Mouse (Mus musculus): ENCODE results near the gene Fbxo41. TPM values are rescaled to one million over a fixed set of nuclear protein-coding genes. Genes with fewer than 3 reads are reported as not detected.

Fbxo41 gene
- polyA plus RNA-seq, 1 experiment from 2014 or later, result 11.5 TPM

DNA sequence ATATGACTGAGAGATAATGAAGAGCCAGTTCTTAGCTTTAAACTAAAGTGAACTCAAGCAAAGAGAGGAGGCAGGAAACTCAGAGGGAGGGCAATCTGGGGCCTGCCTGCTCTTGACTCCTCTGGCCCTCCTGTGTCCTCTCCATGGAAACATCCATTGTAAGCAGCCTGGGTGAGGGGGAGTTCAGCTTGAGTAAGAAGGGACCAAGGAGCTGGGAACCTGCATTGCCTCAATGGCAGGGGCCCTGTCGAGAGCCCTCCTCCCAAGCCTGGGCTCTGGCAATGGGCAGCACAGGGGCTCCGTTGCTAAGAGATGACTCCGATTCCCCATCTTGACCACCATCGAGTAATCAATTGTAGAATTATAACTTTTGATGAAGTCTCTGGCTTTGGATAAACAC lies 14.3 kb downstream of the Fbxo41 start:
- Histone ChIP-seq H3K9me3 (no peaks in the 10 kb centered on the region), H3K36me3 (replicated peaks) (no peaks in the 10 kb centered on the region), H3K27ac (no peak overlapping the region), H3K4me2 (no peak overlapping the region), H3K4me1 (peaks cover 13% of the 10 kb centered on the region), H3K9ac (no peak overlapping the region), H3K4me3 (no peak overlapping the region), H3K27me3 (replicated peaks) (peaks cover 35% of the 10 kb centered on the region)
- WGBS, result 19% methylated on average over 4 of the region's 4 CpGs
- ATAC-seq (replicated peaks), result no peak

DNA sequence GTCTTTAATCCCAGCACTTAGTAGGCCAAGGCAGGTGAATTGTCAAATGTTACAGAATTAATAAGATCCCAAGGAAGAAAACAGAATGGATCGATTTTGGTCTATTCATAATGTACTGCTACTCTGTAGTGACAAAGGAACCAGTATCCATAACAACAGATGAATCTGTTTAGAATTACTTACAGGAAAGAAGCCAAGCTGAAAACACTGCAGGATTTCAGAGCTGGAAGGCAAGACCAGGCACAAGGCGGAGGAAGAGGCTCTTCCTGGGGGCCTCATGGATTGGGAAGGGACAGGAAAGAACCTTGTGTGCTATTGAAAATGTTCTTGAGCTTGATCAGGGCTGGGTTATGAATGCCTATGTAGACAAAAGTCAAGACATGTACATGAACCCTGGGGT lies 17.1 kb downstream of the Fbxo41 start:
- peaks cover 35% of the 10 kb centered on the region for H3K27me3 ChIP-seq (replicated peaks)
- H3K27ac ChIP-seq, result no peak overlapping the region
- no peak overlapping the region for H3K4me3 ChIP-seq
- H3K36me3 ChIP-seq (replicated peaks), result no peaks in the 10 kb centered on the region
- ATAC-seq (replicated peaks), result no peak
- no peak overlapping the region for H3K9ac ChIP-seq
- no peaks in the 10 kb centered on the region for H3K9me3 ChIP-seq
- 68% methylated on average over 2 of the region's 2 CpGs for WGBS
- peaks cover 13% of the 10 kb centered on the region for H3K4me1 ChIP-seq
- no peak overlapping the region for H3K4me2 ChIP-seq

DNA sequence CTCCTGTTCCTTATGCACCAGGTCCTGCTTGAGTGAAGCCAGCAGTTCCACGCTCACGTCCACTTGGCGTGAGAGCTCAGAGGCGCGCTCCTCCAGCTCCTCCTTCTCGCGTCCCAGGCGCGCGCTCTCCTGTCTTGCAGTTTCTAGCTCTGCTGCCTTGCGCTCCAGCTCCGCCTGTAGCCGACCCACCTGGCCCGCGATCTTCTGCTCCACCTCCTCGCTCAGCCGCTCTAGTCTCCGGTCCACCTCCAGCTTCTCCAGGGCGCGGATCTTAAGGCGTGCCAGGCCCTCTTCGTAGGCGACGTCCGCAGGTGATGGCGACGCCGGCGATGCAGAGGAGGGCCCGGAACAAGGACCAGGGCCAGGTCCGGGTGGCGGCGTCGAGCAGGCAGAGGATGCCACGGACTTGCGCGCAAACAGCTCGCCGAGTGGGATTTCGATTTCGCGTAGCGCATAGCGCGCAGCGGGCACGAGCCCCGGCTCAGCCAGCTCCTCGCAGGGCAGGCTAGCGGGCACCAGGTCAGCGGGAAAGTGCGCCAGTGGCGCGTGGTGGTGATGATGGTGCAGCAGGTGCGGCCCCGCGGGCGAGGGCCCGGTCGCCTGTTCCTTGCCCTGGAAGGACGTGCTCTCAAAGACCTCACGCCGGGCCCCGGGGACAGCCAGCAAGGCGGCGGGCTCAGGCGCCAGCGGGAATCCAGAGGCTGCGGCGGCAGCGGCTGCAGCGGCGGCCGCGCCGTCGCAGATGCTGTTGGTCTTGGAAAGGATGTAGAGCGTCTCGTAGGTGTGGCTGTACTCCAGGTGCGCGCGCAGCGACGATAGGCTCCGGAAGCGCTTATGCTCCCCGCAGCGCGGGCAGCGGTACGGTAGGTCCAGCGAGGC lies 18.7 kb downstream of the Fbxo41 start:
- WGBS, result 5% methylated on average over 86 of the region's 92 CpGs
- peak; percentile 40; the same call in 1 of the 2 replicates for ATAC-seq (replicated peaks)
- peaks cover 35% of the 10 kb centered on the region for H3K27me3 ChIP-seq (replicated peaks)
- H3K9me3 ChIP-seq, result no peaks in the 10 kb centered on the region
- peak overlapping the region; percentile 53 for H3K4me2 ChIP-seq
- peaks cover 13% of the 10 kb centered on the region for H3K4me1 ChIP-seq
- no peaks in the 10 kb centered on the region for H3K36me3 ChIP-seq (replicated peaks)
- H3K9ac ChIP-seq, result peak overlapping the region; percentile 15; the same call in 1 of the 2 replicates
- no peak overlapping the region for H3K27ac ChIP-seq
- peak overlapping the region; percentile 36 for H3K4me3 ChIP-seq

DNA sequence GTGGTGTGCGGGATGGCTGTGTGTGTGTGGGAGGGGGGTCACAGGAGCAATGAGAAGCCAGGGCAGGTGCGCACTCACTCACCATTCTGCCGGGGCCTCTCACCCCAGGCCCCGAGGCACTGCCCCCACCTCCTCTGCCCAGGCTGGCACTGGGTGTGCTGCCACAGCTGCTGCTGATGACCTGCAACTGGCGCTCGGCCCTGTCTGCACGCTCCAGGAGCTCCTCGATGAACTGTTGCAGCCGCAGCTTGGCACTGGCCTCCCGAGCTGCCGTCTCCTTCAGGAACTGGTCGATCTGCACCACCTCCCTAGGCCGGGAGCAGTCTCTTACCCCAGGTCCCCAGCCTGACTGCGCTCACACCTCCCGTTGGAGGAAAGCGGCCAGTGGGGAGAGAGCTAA lies 22.1 kb downstream of the Fbxo41 start:
- Histone ChIP-seq H3K27me3 (replicated peaks) (peaks cover 22% of the 10 kb centered on the region), H3K4me3 (no peak overlapping the region), H3K4me1 (peaks cover 13% of the 10 kb centered on the region), H3K4me2 (no peak overlapping the region), H3K27ac (no peak overlapping the region), H3K9me3 (no peaks in the 10 kb centered on the region), H3K36me3 (replicated peaks) (no peaks in the 10 kb centered on the region), H3K9ac (no peak overlapping the region)
- WGBS, result 71% methylated on average over 16 of the region's 16 CpGs
- no peak for ATAC-seq (replicated peaks)

DNA sequence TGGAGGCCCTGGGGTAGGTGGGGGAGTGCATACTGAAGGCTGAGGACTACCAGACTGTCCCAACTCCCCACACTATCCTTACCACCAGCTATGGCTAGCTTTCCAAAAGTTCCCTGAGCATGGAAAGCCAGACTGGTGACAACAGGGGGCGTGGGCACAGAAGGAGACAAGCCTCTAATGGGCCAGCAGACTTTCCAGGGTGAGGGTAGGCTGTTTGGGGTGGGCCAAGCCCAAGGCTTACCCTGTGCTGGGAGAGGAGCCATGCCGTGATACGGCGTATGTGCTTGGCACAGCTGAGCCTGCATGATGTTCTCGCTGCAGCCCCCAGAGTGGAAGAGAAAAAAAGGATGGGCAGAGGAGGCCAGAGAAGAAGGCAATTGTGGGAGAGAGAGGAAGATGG lies 22.8 kb downstream of the Fbxo41 start:
- ATAC-seq (replicated peaks), result no peak
- H3K4me3 ChIP-seq, result no peak overlapping the region
- no peak overlapping the region for H3K27ac ChIP-seq
- no peaks in the 10 kb centered on the region for H3K36me3 ChIP-seq (replicated peaks)
- no peak overlapping the region for H3K9ac ChIP-seq
- H3K4me1 ChIP-seq, result peaks cover 13% of the 10 kb centered on the region
- H3K9me3 ChIP-seq, result no peaks in the 10 kb centered on the region
- peaks cover 15% of the 10 kb centered on the region for H3K27me3 ChIP-seq (replicated peaks)
- no peak overlapping the region for H3K4me2 ChIP-seq
- 83% methylated on average over 5 of the region's 5 CpGs for WGBS

DNA sequence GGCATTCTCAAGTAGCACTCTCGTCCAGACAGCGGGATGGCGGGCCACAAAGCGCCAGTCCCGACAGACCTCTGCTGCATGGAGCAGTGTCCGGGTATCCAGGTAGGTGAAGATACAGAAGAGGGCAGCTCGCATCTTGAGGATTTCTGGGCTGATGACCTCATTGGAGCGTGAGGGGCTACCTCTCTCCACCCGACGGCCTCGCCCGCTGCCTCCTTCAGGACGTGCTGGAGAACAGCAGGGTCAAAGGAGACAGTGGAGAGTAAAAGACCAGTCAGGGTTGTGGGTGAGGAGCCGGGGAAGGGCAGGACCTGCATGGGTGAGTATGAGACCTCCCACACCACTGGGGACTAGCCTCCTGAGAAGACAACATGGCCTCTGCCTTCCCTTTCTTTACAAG lies 24.4 kb downstream of the Fbxo41 start:
- H3K36me3 ChIP-seq (replicated peaks), result 0 out of 2 replicates have a peak, but pooled peaks cover 5% of the 10 kb centered on the region
- H3K9me3 ChIP-seq, result no peaks in the 10 kb centered on the region
- H3K4me2 ChIP-seq, result no peak overlapping the region
- ATAC-seq (replicated peaks), result no peak
- no peaks in the 10 kb centered on the region for H3K4me1 ChIP-seq
- no peaks in the 10 kb centered on the region for H3K27me3 ChIP-seq (replicated peaks)
- WGBS, result 58% methylated on average over 14 of the region's 14 CpGs
- no peak overlapping the region for H3K4me3 ChIP-seq
- H3K27ac ChIP-seq, result no peak overlapping the region
- H3K9ac ChIP-seq, result no peak overlapping the region

DNA sequence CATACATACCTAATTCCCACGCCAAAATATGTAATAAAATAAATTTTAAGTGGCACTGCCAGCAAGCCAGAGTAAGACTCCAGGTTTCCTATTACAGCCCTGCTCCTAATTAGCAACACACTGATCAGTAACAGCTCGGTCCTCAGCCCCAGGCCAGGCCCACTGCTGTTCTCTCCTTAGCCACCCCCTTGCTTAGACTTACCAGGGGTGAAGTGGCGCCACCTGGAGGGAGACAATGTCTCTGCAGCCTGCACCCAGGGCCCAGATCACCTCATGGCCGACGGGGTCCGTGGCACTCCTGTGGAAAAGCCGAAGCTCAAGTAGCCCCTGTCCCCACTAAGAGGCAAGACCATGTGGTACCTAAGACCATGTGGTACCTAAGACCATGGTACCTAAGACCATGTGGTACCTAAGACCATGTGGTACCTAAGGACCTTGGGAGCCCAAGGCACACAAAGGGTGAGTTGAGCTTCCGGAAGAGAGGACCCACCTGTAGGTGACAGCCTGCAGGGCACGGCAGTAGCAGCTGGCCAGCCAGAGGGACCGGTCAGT lies 25.4 kb downstream of the Fbxo41 start:
- Histone ChIP-seq H3K27ac (no peak overlapping the region), H3K36me3 (replicated peaks) (0 out of 2 replicates have a peak, but pooled peaks cover 8% of the 10 kb centered on the region), H3K9me3 (no peaks in the 10 kb centered on the region), H3K9ac (no peak overlapping the region), H3K4me3 (no peak overlapping the region), H3K27me3 (replicated peaks) (no peaks in the 10 kb centered on the region), H3K4me2 (no peak overlapping the region), H3K4me1 (no peaks in the 10 kb centered on the region)
- ATAC-seq (replicated peaks), result peak; percentile 35; the same call in 1 of the 2 replicates
- WGBS, result 46% methylated on average over 10 of the region's 10 CpGs

DNA sequence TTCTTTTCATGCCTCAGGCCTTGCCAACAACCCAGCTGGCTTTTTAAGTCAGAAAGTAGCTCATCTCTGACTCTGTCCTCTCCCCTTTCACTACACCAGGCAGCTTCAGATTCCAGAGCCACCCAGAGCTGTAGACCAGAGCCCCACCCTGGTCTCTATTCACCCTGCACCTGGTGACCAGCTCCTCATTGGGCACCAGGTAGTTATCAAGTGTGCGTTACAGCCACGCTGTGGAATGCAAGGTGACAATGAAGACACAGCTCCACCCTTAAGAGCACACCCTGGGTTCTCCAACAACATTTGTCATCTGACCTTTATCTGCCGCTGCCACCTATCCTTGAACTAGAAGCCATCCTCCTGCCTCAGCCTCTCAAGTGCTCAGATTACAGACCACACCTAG lies 27.2 kb downstream of the Fbxo41 start:
- Histone ChIP-seq H3K4me3 (no peak overlapping the region), H3K27ac (no peak overlapping the region), H3K4me1 (no peaks in the 10 kb centered on the region), H3K9me3 (no peaks in the 10 kb centered on the region), H3K27me3 (replicated peaks) (no peaks in the 10 kb centered on the region), H3K4me2 (no peak overlapping the region), H3K9ac (no peak overlapping the region), H3K36me3 (replicated peaks) (0 out of 2 replicates have a peak, but pooled peaks cover 8% of the 10 kb centered on the region)
- 90% methylated on average over 3 of the region's 3 CpGs for WGBS
- ATAC-seq (replicated peaks), result no peak

DNA sequence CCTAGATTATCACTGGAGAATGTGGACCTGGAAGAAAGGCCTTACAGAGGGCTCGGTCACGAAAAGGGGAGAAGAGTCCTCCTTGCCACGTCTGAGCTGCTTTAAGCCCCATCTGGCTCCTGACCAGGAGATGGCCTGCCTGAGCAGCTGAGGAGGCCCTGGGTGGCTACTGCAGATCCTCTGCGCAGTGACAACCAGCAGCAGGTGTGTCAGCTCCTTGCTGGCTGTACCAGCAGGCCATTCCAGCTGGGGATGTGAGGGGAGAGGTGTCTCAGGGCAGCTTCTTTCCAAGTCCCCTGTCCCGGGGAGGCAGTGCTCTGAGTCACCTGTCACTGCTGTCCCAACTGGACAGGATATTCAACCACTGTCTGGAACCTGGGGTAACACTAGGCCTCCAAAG lies 30.3 kb downstream of the Fbxo41 start:
- 61% methylated on average over 5 of the region's 5 CpGs for WGBS
- no peak overlapping the region for H3K4me2 ChIP-seq
- no peak overlapping the region for H3K27ac ChIP-seq
- H3K36me3 ChIP-seq (replicated peaks), result peaks cover 18% of the 10 kb centered on the region
- no peaks in the 10 kb centered on the region for H3K9me3 ChIP-seq
- no peak for ATAC-seq (replicated peaks)
- no peak overlapping the region for H3K4me3 ChIP-seq
- no peaks in the 10 kb centered on the region for H3K27me3 ChIP-seq (replicated peaks)
- no peaks in the 10 kb centered on the region for H3K4me1 ChIP-seq
- H3K9ac ChIP-seq, result no peak overlapping the region

DNA sequence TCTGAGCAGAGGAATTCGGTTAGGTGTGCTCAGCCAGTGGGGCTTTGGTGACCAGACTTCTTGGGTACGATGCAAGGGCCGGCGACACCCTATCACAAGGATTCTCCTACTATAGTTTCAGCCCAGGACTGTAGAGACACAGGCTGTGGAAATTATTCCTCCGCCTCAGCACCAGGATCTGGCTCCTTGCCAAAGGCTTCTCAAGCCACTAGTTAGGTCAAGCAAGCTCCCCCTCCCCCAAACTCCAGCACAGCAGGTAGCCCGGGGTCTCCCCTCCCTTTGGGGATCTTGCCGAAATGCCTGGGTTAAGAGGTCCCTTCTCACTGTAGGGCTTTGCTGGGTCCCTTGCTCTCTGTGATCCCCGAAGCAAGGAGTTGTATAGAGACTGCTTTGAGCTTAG lies 30.8 kb downstream of the Fbxo41 start:
- Histone ChIP-seq H3K27me3 (replicated peaks) (no peaks in the 10 kb centered on the region), H3K4me1 (no peaks in the 10 kb centered on the region), H3K36me3 (replicated peaks) (peaks cover 24% of the 10 kb centered on the region), H3K9me3 (no peaks in the 10 kb centered on the region), H3K4me3 (no peak overlapping the region), H3K27ac (no peak overlapping the region), H3K9ac (no peak overlapping the region), H3K4me2 (no peak overlapping the region)
- no peak for ATAC-seq (replicated peaks)
- 63% methylated on average over 8 of the region's 8 CpGs for WGBS

DNA sequence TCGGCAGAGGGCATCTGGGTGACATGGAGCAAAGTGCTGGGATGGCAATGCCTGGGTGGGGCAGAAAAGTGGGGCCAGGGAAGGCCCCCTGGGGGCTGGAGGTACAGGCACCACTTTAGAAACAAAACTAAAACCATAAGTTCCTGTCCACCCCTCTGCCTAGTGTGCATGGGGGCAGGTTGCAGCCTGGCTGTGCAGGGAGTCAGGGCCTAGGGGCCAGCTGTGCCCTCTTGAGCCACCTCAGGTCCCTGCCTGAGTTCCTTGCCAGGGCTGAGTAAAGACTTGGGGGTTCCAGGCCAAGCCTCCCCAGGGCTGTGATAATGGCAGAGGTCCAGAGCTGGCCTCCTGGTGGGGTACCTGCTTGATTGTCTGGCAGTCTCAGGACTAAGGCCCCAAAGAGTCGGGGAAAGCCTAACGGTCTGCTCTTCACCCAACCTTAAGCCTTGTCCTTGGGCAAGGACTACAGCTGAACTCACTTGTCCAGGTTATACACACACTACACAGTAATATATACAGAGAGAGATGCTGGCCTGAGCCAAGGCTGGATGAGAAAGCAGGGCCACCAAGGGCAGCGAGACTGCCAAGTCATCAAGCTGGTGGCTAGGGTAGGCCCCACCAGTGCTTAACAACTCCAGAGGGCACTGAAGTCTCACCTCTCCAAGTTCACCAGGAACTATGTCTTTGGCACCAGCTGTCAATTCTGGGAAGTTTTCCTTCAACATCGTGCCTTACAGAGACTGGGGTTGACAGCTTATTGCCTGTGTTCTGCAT lies 32.9 kb downstream of the Fbxo41 start:
- 77% methylated on average over 5 of the region's 5 CpGs for WGBS
- H3K9ac ChIP-seq, result no peak overlapping the region
- no peaks in the 10 kb centered on the region for H3K27me3 ChIP-seq (replicated peaks)
- H3K9me3 ChIP-seq, result no peaks in the 10 kb centered on the region
- H3K4me3 ChIP-seq, result no peak overlapping the region
- H3K27ac ChIP-seq, result no peak overlapping the region
- H3K4me1 ChIP-seq, result no peaks in the 10 kb centered on the region
- H3K36me3 ChIP-seq (replicated peaks), result peaks cover 39% of the 10 kb centered on the region
- no peak for ATAC-seq (replicated peaks)
- no peak overlapping the region for H3K4me2 ChIP-seq

DNA sequence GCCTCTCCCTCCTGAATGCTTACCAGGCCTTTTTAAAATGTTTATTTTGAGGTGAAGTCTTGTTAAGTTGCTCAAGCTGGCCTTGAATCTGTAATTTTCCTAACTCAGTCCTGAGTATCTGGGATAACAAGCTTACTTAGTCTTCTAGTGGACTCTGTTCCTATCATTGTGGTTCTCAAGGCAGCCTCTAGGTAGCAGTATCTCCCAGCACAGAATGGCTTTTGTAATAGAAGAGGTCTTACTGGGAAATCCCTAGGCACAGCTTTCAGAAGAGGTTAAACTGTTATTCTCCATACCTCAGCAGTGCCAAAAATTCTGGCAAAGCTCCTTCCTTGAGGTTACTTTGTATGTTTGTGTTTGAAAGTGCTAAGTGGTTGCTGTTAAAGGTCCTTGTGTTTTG lies 37.4 kb downstream of the Fbxo41 start:
- Histone ChIP-seq H3K36me3 (replicated peaks) (peaks cover 73% of the 10 kb centered on the region), H3K27me3 (replicated peaks) (no peaks in the 10 kb centered on the region), H3K4me2 (no peak overlapping the region), H3K9ac (no peak overlapping the region), H3K4me1 (no peaks in the 10 kb centered on the region), H3K4me3 (no peak overlapping the region), H3K9me3 (no peaks in the 10 kb centered on the region), H3K27ac (no peak overlapping the region)
- no peak for ATAC-seq (replicated peaks)

Data from midbrain, embryonic 15.5 days (tissue).